Comparison of ENCODE assay signal across 9 mouse cellular contexts in genomic region chr13:70610431-70611420, GRCm38 (mm10). TPM values are rescaled to one million over a fixed set of nuclear protein-coding genes. Genes with fewer than 3 reads are reported as not detected.
DNase-seq lines count a peak whose midpoint lies in the region; ATAC-seq and TF ChIP-seq lines count a peak whose summit lies in the region.
"Had no signal": no experiment of that assay in that cellular context is flagged by ENCODE, and none has a peak within 500 bp of the region (broad histone marks: within the 10 kb centered on the region; RNA-seq: fewer than 3 reads in every experiment).

No protein-coding gene starts in this region.

- H3K27ac ChIP-seq in ES-Bruce4 (ENCODE audit: insufficient read depth, low read length): no peak overlapping the region
- H3K27ac ChIP-seq in heart, adult 2 months: no peak overlapping the region
- H3K27ac ChIP-seq in limb, embryonic 14.5 days (replicated peaks; ENCODE audit: low read depth, low read length): no peak overlapping the region
- no peak overlapping the region for H3K27ac ChIP-seq in neural tube, embryonic 14.5 days (ENCODE audit: low read depth, low read length)
- H3K27ac ChIP-seq: limb, embryonic 15.5 days had no signal

- H3K4me3 ChIP-seq in ES-Bruce4 (ENCODE audit: low read depth, low read length): no peak overlapping the region
- H3K4me3 ChIP-seq in heart, adult 2 months: no peak overlapping the region
- H3K4me3 ChIP-seq in limb, embryonic 14.5 days (replicated peaks; ENCODE audit: low read length): no peak overlapping the region
- H3K4me3 ChIP-seq in neural tube, embryonic 14.5 days (ENCODE audit: low read depth, low read length): no peak overlapping the region
- H3K4me3 ChIP-seq: limb, embryonic 15.5 days had no signal

- H3K9me3 ChIP-seq in ES-Bruce4 (replicated peaks; ENCODE audit: control insufficient read depth, insufficient read depth, low read length, poor library complexity, severe bottlenecking): no peaks in the 10 kb centered on the region
- H3K9me3 ChIP-seq in limb, embryonic 14.5 days (ENCODE audit: control insufficient read depth, low read length): no peaks in the 10 kb centered on the region
- H3K9me3 ChIP-seq in neural tube, embryonic 14.5 days (ENCODE audit: control insufficient read depth, low read length): no peaks in the 10 kb centered on the region
- H3K9me3 ChIP-seq: limb, embryonic 15.5 days had no signal

- TF ChIP-seq EP300 in ES-Bruce4 (IDR thresholded peaks at IDR 0.05; ENCODE audit: insufficient read depth, low read depth, low read length): no peak
- no peak for TF ChIP-seq EP300 in heart, adult 2 months (IDR thresholded peaks at IDR 0.05; ENCODE audit: insufficient read depth, low read depth, low read length)

- WGBS in heart, adult 2 months: 88% methylated on average over 15 of the region's 15 CpGs
- 87% methylated on average over 15 of the region's 15 CpGs for WGBS in limb, embryonic 14.5 days
- whole genome bisulfite sequencing in neural tube, embryonic 14.5 days: 91% methylated on average over 15 of the region's 15 CpGs

- intact Hi-C loops in heart, adult 2 months (cut with DNase I): loop anchor here (2.0 to 10.0 kb wide), 2 partner anchors 32 to 234 kb away; partner anchors contain the start of gene Adamts16

- TF ChIP-seq CTCF in ES-Bruce4 (IDR thresholded peaks at IDR 0.05; ENCODE audit: low read depth, low read length): peak; percentile 68
- TF ChIP-seq CTCF in heart, adult 2 months (IDR thresholded peaks at IDR 0.05): peak; percentile 85

- H3K4me1 ChIP-seq in ES-Bruce4 (ENCODE audit: control insufficient read depth, insufficient read depth, low read length): no peaks in the 10 kb centered on the region
- no peaks in the 10 kb centered on the region for H3K4me1 ChIP-seq in heart, adult 2 months (ENCODE audit: control insufficient read depth, insufficient read depth, low read length)
- H3K4me1 ChIP-seq in limb, embryonic 14.5 days (ENCODE audit: control insufficient read depth, insufficient read depth, low read length): no peaks in the 10 kb centered on the region
- no peaks in the 10 kb centered on the region for H3K4me1 ChIP-seq in neural tube, embryonic 14.5 days (ENCODE audit: control insufficient read depth, insufficient read depth, low read length)
- H3K4me1 ChIP-seq: limb, embryonic 15.5 days had no signal

- no peak for ATAC-seq in limb, embryonic 14.5 days (ENCODE audit: low FRiP score, low read depth)
- peak; percentile 71 for ATAC-seq in neural tube, embryonic 14.5 days (ENCODE audit: low read depth)

- TF ChIP-seq POLR2A in ES-Bruce4 (IDR thresholded peaks at IDR 0.05; ENCODE audit: insufficient read depth, low read length): no peak
- TF ChIP-seq POLR2A in heart, adult 2 months (IDR thresholded peaks at IDR 0.05; ENCODE audit: insufficient read depth, low read depth, low read length): no peak
- no peak for TF ChIP-seq POLR2A in limb, embryonic 14.5 days (IDR thresholded peaks at IDR 0.05; ENCODE audit: borderline replicate concordance, extremely low read depth, insufficient read depth, insufficient read length)

- no peaks in the 10 kb centered on the region for H3K79me2 ChIP-seq in heart, adult 2 months (replicated peaks; ENCODE audit: control insufficient read depth, insufficient read depth, low read length)

- H3K9ac ChIP-seq in ES-Bruce4 (ENCODE audit: low read depth, poor library complexity, severe bottlenecking): no peak overlapping the region
- no peak overlapping the region for H3K9ac ChIP-seq in heart, adult 2 months (ENCODE audit: low read depth, low read length)
- H3K9ac ChIP-seq in limb, embryonic 14.5 days (ENCODE audit: low read depth, low read length, severe bottlenecking): no peak overlapping the region
- H3K9ac ChIP-seq in neural tube, embryonic 14.5 days (replicated peaks; ENCODE audit: low read depth, low read length): no peak overlapping the region
- H3K9ac ChIP-seq: limb, embryonic 15.5 days had no signal

- peak; percentile 80 for DNase-seq in adrenal gland, postnatal 14 days
- peak; percentile 43 for DNase-seq in embryo, embryonic 11.5 days (ENCODE audit: low read depth, low spot score)
- DNase-seq in heart, adult 2 months: peak; percentile 58 to 71
- DNase-seq in kidney, adult 9 months: peak; percentile 82
- DNase-seq in limb, embryonic 14.5 days (ENCODE audit: low spot score): peak; percentile 29
- peak; percentile 65 for DNase-seq in thymus, postnatal 0 days (ENCODE audit: low spot score)

- no peaks in the 10 kb centered on the region for H3K27me3 ChIP-seq in ES-Bruce4 (ENCODE audit: control insufficient read depth, insufficient read depth, low read length, poor library complexity, severe bottlenecking)
- H3K27me3 ChIP-seq in heart, adult 2 months (ENCODE audit: control insufficient read depth, insufficient read depth, low read length): no peaks in the 10 kb centered on the region
- H3K27me3 ChIP-seq in limb, embryonic 14.5 days (ENCODE audit: control insufficient read depth, insufficient read depth, low read length): no peaks in the 10 kb centered on the region
- no peaks in the 10 kb centered on the region for H3K27me3 ChIP-seq in neural tube, embryonic 14.5 days (ENCODE audit: control insufficient read depth, insufficient read depth, low read length)
- H3K27me3 ChIP-seq: limb, embryonic 15.5 days had no signal

- H3K36me3 ChIP-seq in ES-Bruce4 (ENCODE audit: control insufficient read depth, insufficient read depth, low read length, poor library complexity, severe bottlenecking): peaks cover 31% of the 10 kb centered on the region
- H3K36me3 ChIP-seq in heart, adult 2 months (ENCODE audit: control insufficient read depth, insufficient read depth, low read length): no peaks in the 10 kb centered on the region
- H3K36me3 ChIP-seq in limb, embryonic 14.5 days (ENCODE audit: control insufficient read depth, insufficient read depth, low read length): peaks cover 84% of the 10 kb centered on the region
- H3K36me3 ChIP-seq in neural tube, embryonic 14.5 days (ENCODE audit: control insufficient read depth, insufficient read depth, low read length): peaks cover 43% of the 10 kb centered on the region

- H3K4me2 ChIP-seq in limb, embryonic 14.5 days (replicated peaks; ENCODE audit: low read depth, low read length, severe bottlenecking): no peak overlapping the region
- H3K4me2 ChIP-seq in neural tube, embryonic 14.5 days (ENCODE audit: low read depth, low read length): no peak overlapping the region
- H3K4me2 ChIP-seq: limb, embryonic 15.5 days had no signal

RNA-seq across cellular contexts. Expression of gene Ice1, which starts 26.7 kb away (rescaled TPM):
- polyA plus RNA-seq in ES-Bruce4 (2011; ENCODE audit: insufficient read depth, insufficient read length, low read depth, missing spikeins): 40.2 and 42.3 TPM in 2 replicates
- 26.1 and 30.6 TPM in 2 replicates for total RNA-seq in adrenal gland, postnatal 14 days (2021)
- total RNA-seq in heart, adult 2 months (2021): 10 to 100 TPM; 25.7 to 30.4 TPM
- 24.3 and 44.7 TPM in 2 replicates for polyA plus RNA-seq in heart, adult 2 months (2012; rRNA removed)
- polyA plus RNA-seq in limb, embryonic 14.5 days (2012; rRNA removed): 60.9 and 64.4 TPM in 2 replicates
- polyA plus RNA-seq in limb, embryonic 14.5 days (2014; fragmentation: Nextera tagmentation; extraction: Ambion mirVana): 39.3 and 40.7 TPM in 2 replicates
- 56.1 and 58.9 TPM in 2 replicates for polyA plus RNA-seq in neural tube, embryonic 14.5 days (2014; fragmentation: Nextera tagmentation; extraction: Ambion mirVana)
- polyA plus RNA-seq in thymus, postnatal 0 days (2015; fragmentation: Nextera tagmentation; extraction: Ambion mirVana): 12.9 and 16.2 TPM in 2 replicates

Comparison
In these comparisons a context has a peak if more than half of its experiments do, and no peak if none do; other contexts are left out.
1. DNase-seq: peak in every context shown above with its lines; median percentile 82 in kidney, adult 9 months; 80 in adrenal gland, postnatal 14 days; 65 in thymus, postnatal 0 days; 64 in heart, adult 2 months; 43 in embryo, embryonic 11.5 days; 29 in limb, embryonic 14.5 days.